Comparison of ENCODE assay signal across 7 mouse cellular contexts in the genomic region with DNA sequence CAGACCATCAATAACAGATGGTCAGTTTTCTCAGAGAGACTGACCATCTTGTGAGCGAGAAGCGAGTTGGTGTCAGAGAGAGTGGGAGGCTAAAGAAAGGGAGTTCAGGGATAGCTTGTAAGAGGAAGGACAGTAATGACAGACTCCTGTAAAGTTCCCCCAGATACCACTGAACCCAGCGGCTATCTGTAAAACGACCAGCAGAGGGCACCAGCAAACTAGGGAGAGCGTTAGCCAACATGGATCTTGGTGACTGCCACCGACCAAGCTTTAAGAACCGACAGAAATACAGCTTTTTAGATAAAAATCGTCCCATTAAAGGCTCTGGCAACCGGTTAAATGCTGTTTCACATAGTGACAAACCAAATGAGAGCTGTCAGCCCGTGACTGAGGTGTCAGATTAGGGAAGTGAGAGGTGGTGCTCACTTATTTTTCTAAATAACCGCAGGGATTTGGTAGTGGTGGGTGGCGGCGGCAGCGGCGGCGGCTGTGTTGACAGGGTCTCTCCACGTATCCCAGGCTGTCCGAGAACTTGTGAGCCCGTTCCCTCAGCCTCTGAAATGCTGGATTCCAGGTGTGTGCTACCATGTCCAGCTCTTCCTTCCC. TPM values are rescaled to one million over a fixed set of nuclear protein-coding genes. Genes with fewer than 3 reads are reported as not detected.
DNase-seq lines count a peak whose midpoint lies in the region; ATAC-seq and TF ChIP-seq lines count a peak whose summit lies in the region.

No protein-coding gene starts in this region.

- peak; percentile 84 for DNase-seq in adrenal gland, postnatal 10 days
- peak; percentile 86 for DNase-seq in embryo, embryonic 9.5 days (ENCODE audit: extremely low spot score)
- peak; percentile 71 to 81 for DNase-seq in heart, adult 2 months
- peak; percentile 53 to 70 for DNase-seq in kidney, adult 8-10 months
- peak; percentile 43 to 65 for DNase-seq in spleen, adult 2 months (ENCODE audit: low read depth in 1 of 2, low spot score in 2 of 2)

- peak overlapping the region; percentile 80 for H3K27ac ChIP-seq in heart, adult 2 months
- no peak overlapping the region for H3K27ac ChIP-seq in limb, embryonic 13.5 days
- H3K27ac ChIP-seq in midbrain, embryonic 16.5 days (ENCODE audit: low read length), result no peak overlapping the region
- no peak overlapping the region for H3K27ac ChIP-seq in spleen, adult 2 months (ENCODE audit: insufficient read depth, low read length)

- peak; percentile 48 for ATAC-seq in limb, embryonic 13.5 days (ENCODE audit: low FRiP score, low read depth)
- peak; percentile 76 for ATAC-seq in midbrain, embryonic 16.5 days

- peak overlapping the region; percentile 27 for H3K9ac ChIP-seq in heart, adult 2 months (ENCODE audit: low read depth, low read length)
- H3K9ac ChIP-seq in limb, embryonic 13.5 days, result no peak overlapping the region
- peak overlapping the region; percentile 43; the same call in 1 of the 2 replicates for H3K9ac ChIP-seq in midbrain, embryonic 16.5 days (ENCODE audit: low read depth, low read length)

- peak overlapping the region; percentile 19 for H3K4me3 ChIP-seq in heart, adult 2 months
- H3K4me3 ChIP-seq in limb, embryonic 13.5 days, result peak overlapping the region; percentile 15; the same call in 1 of the 2 replicates
- peak overlapping the region; percentile 21 for H3K4me3 ChIP-seq in midbrain, embryonic 16.5 days (ENCODE audit: low read depth, low read length)
- no peak overlapping the region for H3K4me3 ChIP-seq in spleen, adult 2 months (ENCODE audit: extremely low read depth, insufficient read depth, insufficient read length)

- 8% methylated on average over 19 of the region's 19 CpGs for WGBS in heart, adult 2 months
- 15% methylated on average over 19 of the region's 19 CpGs for WGBS in limb, embryonic 13.5 days
- 7% methylated on average over 19 of the region's 19 CpGs for WGBS in midbrain, embryonic 16.5 days
- 17% methylated on average over 19 of the region's 19 CpGs for WGBS in spleen, adult 2 months

- TF ChIP-seq EP300 in heart, adult 2 months (IDR thresholded peaks at IDR 0.05; ENCODE audit: insufficient read depth, low read depth, low read length), result peak; percentile 82; the same call in 1 of the 2 replicates

- H3K79me2 ChIP-seq in heart, adult 2 months (replicated peaks; ENCODE audit: control insufficient read depth, insufficient read depth, low read length), result no peaks in the 10 kb centered on the region

- no peaks in the 10 kb centered on the region; the same call in 1 of the 2 replicates for H3K4me1 ChIP-seq in heart, adult 2 months (ENCODE audit: control insufficient read depth, insufficient read depth, low read length)
- peaks cover 37% of the 10 kb centered on the region for H3K4me1 ChIP-seq in limb, embryonic 13.5 days
- H3K4me1 ChIP-seq in midbrain, embryonic 16.5 days (ENCODE audit: control insufficient read depth, insufficient read depth, low read length), result no peaks in the 10 kb centered on the region
- H3K4me1 ChIP-seq in spleen, adult 2 months (ENCODE audit: control insufficient read depth, insufficient read depth, insufficient read length), result no peaks in the 10 kb centered on the region

- peak; percentile 94 for TF ChIP-seq CTCF in heart, adult 2 months (IDR thresholded peaks at IDR 0.05)
- TF ChIP-seq CTCF in spleen, adult 2 months (IDR thresholded peaks at IDR 0.05; ENCODE audit: extremely low read depth, insufficient read depth, insufficient read length, insufficient replicate concordance), result peak; percentile 64; the same call in 1 of the 2 replicates

- intact Hi-C loops in heart, adult 2 months (cut with DNase I), result loop anchor here (2.0 to 10.0 kb wide), 2 partner anchors 683 to 895 kb away; a partner anchor contains a TSS

- H3K9me3 ChIP-seq in limb, embryonic 13.5 days, result no peaks in the 10 kb centered on the region
- H3K9me3 ChIP-seq in midbrain, embryonic 16.5 days (replicated peaks; ENCODE audit: control insufficient read depth, low read length, poor library complexity, severe bottlenecking), result no peaks in the 10 kb centered on the region

- no peaks in the 10 kb centered on the region for H3K27me3 ChIP-seq in heart, adult 2 months (ENCODE audit: control insufficient read depth, insufficient read depth, low read length)
- no peaks in the 10 kb centered on the region for H3K27me3 ChIP-seq in limb, embryonic 13.5 days
- H3K27me3 ChIP-seq in midbrain, embryonic 16.5 days (ENCODE audit: control insufficient read depth, insufficient read depth, low read depth, low read length), result no peaks in the 10 kb centered on the region
- H3K27me3 ChIP-seq in spleen, adult 2 months (ENCODE audit: control insufficient read depth, insufficient read depth, low read length), result no peaks in the 10 kb centered on the region

- no peaks in the 10 kb centered on the region for H3K36me3 ChIP-seq in heart, adult 2 months (ENCODE audit: control insufficient read depth, insufficient read depth, low read length)
- no peaks in the 10 kb centered on the region for H3K36me3 ChIP-seq in limb, embryonic 13.5 days
- no peaks in the 10 kb centered on the region for H3K36me3 ChIP-seq in midbrain, embryonic 16.5 days (ENCODE audit: control insufficient read depth, insufficient read depth, low read length)
- no peaks in the 10 kb centered on the region for H3K36me3 ChIP-seq in spleen, adult 2 months (ENCODE audit: control insufficient read depth, insufficient read depth, low read length)

- TF ChIP-seq POLR2A in heart, adult 2 months (IDR thresholded peaks at IDR 0.05; ENCODE audit: insufficient read depth, low read depth, low read length), result no peak
- TF ChIP-seq POLR2A in spleen, adult 2 months (IDR thresholded peaks at IDR 0.05; ENCODE audit: low read depth, low read length), result no peak

- peak overlapping the region; percentile 48 for H3K4me2 ChIP-seq in limb, embryonic 13.5 days (replicated peaks)
- peak overlapping the region; percentile 46 for H3K4me2 ChIP-seq in midbrain, embryonic 16.5 days (ENCODE audit: low read length)

RNA-seq across cellular contexts. Expression of a gene that starts 37.7 kb away (rescaled TPM):
- 1 to 10 TPM; 1.7 to 3.6 TPM for total RNA-seq in adrenal gland, postnatal 10 days (2021)
- total RNA-seq in heart, adult 2 months (2021), result not detected
- polyA plus RNA-seq in heart, adult 2 months (2012; rRNA removed), result not detected in 2 replicates
- polyA plus RNA-seq in limb, embryonic 13.5 days (2015; fragmentation: Nextera tagmentation; extraction: Ambion mirVana), result 1.2 and 1.7 TPM in 2 replicates
- 0.67 and 1.6 TPM in 2 replicates for polyA plus RNA-seq in midbrain, embryonic 16.5 days (2015; fragmentation: Nextera tagmentation; extraction: Ambion mirVana)
- polyA plus RNA-seq in spleen, adult 2 months (2012; rRNA removed), result 2.7 and 3.4 TPM in 2 replicates
